In genomic region chr4:57153838-57154237, GRCm38 (mm10) we compare ENCODE assay signal across 8 mouse cellular contexts. TPM values are rescaled to one million over a fixed set of nuclear protein-coding genes. Genes with fewer than 3 reads are reported as not detected.
DNase-seq lines count a peak whose midpoint lies in the region; ATAC-seq and TF ChIP-seq lines count a peak whose summit lies in the region.

No protein-coding gene starts in this region.

- H3K9me3 ChIP-seq in lung, embryonic 14.5 days (ENCODE audit: low read depth, low read length) = no peaks in the 10 kb centered on the region

- H3K9ac ChIP-seq in lung, embryonic 14.5 days = peak overlapping the region; percentile 35

- ATAC-seq in lung, embryonic 14.5 days (ENCODE audit: insufficient read depth) = peak; percentile 56; the same call in 1 of the 2 replicates

- H3K4me3 ChIP-seq in gastrocnemius, adult 2 months = peak overlapping the region; percentile 44
- H3K4me3 ChIP-seq in lung, embryonic 14.5 days (ENCODE audit: low read depth, low read length) = no peak overlapping the region

- H3K4me1 ChIP-seq in lung, embryonic 14.5 days (ENCODE audit: insufficient read depth) = 0 out of 2 replicates have a peak, but pooled peaks cover 8% of the 10 kb centered on the region

- H3K27ac ChIP-seq in gastrocnemius, adult 2 months = peak overlapping the region; percentile 82
- H3K27ac ChIP-seq in lung, embryonic 14.5 days (ENCODE audit: low read depth) = peak overlapping the region; percentile 37

- no peaks in the 10 kb centered on the region for H3K36me3 ChIP-seq in lung, embryonic 14.5 days (ENCODE audit: insufficient read depth)

- TF ChIP-seq CTCF in gastrocnemius, adult 2 months (IDR thresholded peaks at IDR 0.05) = no peak
- no peak for TF ChIP-seq CTCF in lung, embryonic 14.5 days (IDR thresholded peaks at IDR 0.05; ENCODE audit: low read depth)

- 31% methylated on average over 8 of the region's 8 CpGs for WGBS in lung, embryonic 14.5 days

- intact Hi-C loops in gastrocnemius, adult 2 months (cut with DNase I) = loop anchor here (2.0 kb wide), 1 partner anchor 27 kb away; no protein-coding TSS in a partner anchor

- H3K27me3 ChIP-seq in lung, embryonic 14.5 days (ENCODE audit: insufficient read depth, low read length) = no peaks in the 10 kb centered on the region

- H3K4me2 ChIP-seq in lung, embryonic 14.5 days = peak overlapping the region; percentile 36

- peak; percentile 69 for DNase-seq in gastrocnemius, adult 2 months
- DNase-seq in gastrocnemius, postnatal 10 days = no peak
- peak; percentile 42 for DNase-seq in embryo, embryonic 10.5 days (ENCODE audit: low spot score)
- DNase-seq in kidney, adult 11 months = peak; percentile 69
- DNase-seq in lung, embryonic 14.5 days = peak; percentile 36
- no peak for DNase-seq in frontal cortex, postnatal 25 days (ENCODE audit: low spot score in 2 of 2)
- no peak for DNase-seq in layer of hippocampus, postnatal 36 days
- no peak for DNase-seq in cerebellum, adult 18-20 months

RNA-seq across cellular contexts. Expression of gene Epb41l4b, which starts 10.6 kb away (rescaled TPM):
- 1 to 10 TPM; 2.5 to 3.1 TPM for total RNA-seq in gastrocnemius, adult 2 months (2021)
- total RNA-seq in gastrocnemius, postnatal 10 days (2021) = 1 to 10 TPM; 8.1 to 8.7 TPM
- polyA plus RNA-seq in lung, embryonic 14.5 days (2014; fragmentation: Nextera tagmentation; extraction: Ambion mirVana) = 1.2 and 1.7 TPM in 2 replicates
- 10 to 100 TPM; 20.4 to 23.5 TPM for total RNA-seq in layer of hippocampus, postnatal 36 days (2021)

Comparison
In these comparisons a context has a peak if more than half of its experiments do, and no peak if none do; other contexts are left out.
1. DNase-seq: peak in gastrocnemius, adult 2 months (single experiment), embryo, embryonic 10.5 days (single experiment), kidney, adult 11 months (single experiment) and lung, embryonic 14.5 days (single experiment); none in gastrocnemius, postnatal 10 days (single experiment), frontal cortex, postnatal 25 days (0 of 2), layer of hippocampus, postnatal 36 days (0 of 2) and cerebellum, adult 18-20 months (0 of 2).